Mouse (Mus musculus): ENCODE measurements around the gene Hist1h4m.

GRCm38 (mm10) chr13:21828511-21828910, 17.0 kb downstream of the Hist1h4m start:
- TF ChIP-seq TAL1 (IDR thresholded peaks at IDR 0.05; ENCODE audit: low read length), result no peak
- no peak for TF ChIP-seq GATA1 (IDR thresholded peaks at IDR 0.05; ENCODE audit: low read length)

All from erythroblast, embryonic 14.5 days (primary cell).